Mouse (Mus musculus): ENCODE data around the gene Ankfy1.
"Not testable (repeated sequence)": the region's sequence is repeated elsewhere in the genome, so short reads cannot be mapped to it uniquely, and the experiment has no call there.

The Ankfy1 gene

GRCm38 (mm10) chr11:72689551-72690510, at the start of gene Ankfy1:
Ankfy1 (plus strand) TSS chr11:72690006.
- in situ Hi-C loops (cut with MboI; ENCODE audit: unreplicated experiment in 2 of 2), result no loop called here

GRCm38 (mm10) chr11:72642730-72643129, 47.1 kb upstream of the Ankfy1 start:
- in situ Hi-C loops (cut with MboI; ENCODE audit: unreplicated experiment in 2 of 2), result loop anchor here in 1 of 2 experiments (5.0 kb wide), 1 partner anchor 60 kb away; no protein-coding TSS in a partner anchor

GRCm38 (mm10) chr11:72645386-72645785, 44.4 kb upstream of the Ankfy1 start:
- in situ Hi-C loops (cut with MboI; ENCODE audit: unreplicated experiment in 2 of 2), result loop anchor here in 1 of 2 experiments (5.0 kb wide), 1 partner anchor 33 kb away; no protein-coding TSS in a partner anchor

- in situ Hi-C loops (cut with MboI; ENCODE audit: unreplicated experiment in 2 of 2), result no loop called here
Measured at GRCm38 (mm10) chr11:72650347-72650746, 39.5 kb upstream of the Ankfy1 start.

GRCm38 (mm10) chr11:72659918-72660317, 29.9 kb upstream of the Ankfy1 start:
- in situ Hi-C loops (cut with MboI; ENCODE audit: unreplicated experiment in 2 of 2), result loop anchor here (5.0 to 10.0 kb wide), 3 partner anchors 62 to 85 kb away; no protein-coding TSS in a partner anchor

- in situ Hi-C loops (cut with MboI; ENCODE audit: unreplicated experiment in 2 of 2), result loop anchor here (5.0 to 10.0 kb wide), 3 partner anchors 62 to 86 kb away; no protein-coding TSS in a partner anchor
Measured at GRCm38 (mm10) chr11:72660359-72660758, 29.4 kb upstream of the Ankfy1 start.

GRCm38 (mm10) chr11:72664641-72665040, 25.2 kb upstream of the Ankfy1 start:
- in situ Hi-C loops (cut with MboI; ENCODE audit: unreplicated experiment in 2 of 2), result loop anchor here (5.0 to 10.0 kb wide), 3 partner anchors 58 to 90 kb away; no protein-coding TSS in a partner anchor

- in situ Hi-C loops (cut with MboI; ENCODE audit: unreplicated experiment in 2 of 2), result no loop called here
Measured at GRCm38 (mm10) chr11:72670634-72671033, 19.2 kb upstream of the Ankfy1 start.

- in situ Hi-C loops (cut with MboI; ENCODE audit: unreplicated experiment in 2 of 2), result no loop called here
Measured at GRCm38 (mm10) chr11:72671294-72671988, 18.4 kb upstream of the Ankfy1 start.

- in situ Hi-C loops (cut with MboI; ENCODE audit: unreplicated experiment in 2 of 2), result no loop called here
Measured at GRCm38 (mm10) chr11:72672438-72672837, 17.4 kb upstream of the Ankfy1 start.

- in situ Hi-C loops (cut with MboI; ENCODE audit: unreplicated experiment in 2 of 2), result no loop called here
Measured at GRCm38 (mm10) chr11:72675280-72675679, 14.5 kb upstream of the Ankfy1 start.

- in situ Hi-C loops (cut with MboI; ENCODE audit: unreplicated experiment in 2 of 2), result no loop called here
Measured at GRCm38 (mm10) chr11:72680726-72681125, 9.1 kb upstream of the Ankfy1 start.

GRCm38 (mm10) chr11:72683402-72683801, 6.4 kb upstream of the Ankfy1 start:
- in situ Hi-C loops (cut with MboI; ENCODE audit: unreplicated experiment in 2 of 2), result no loop called here

GRCm38 (mm10) chr11:72686697-72687096, 3.1 kb upstream of the Ankfy1 start:
- in situ Hi-C loops (cut with MboI; ENCODE audit: unreplicated experiment in 2 of 2), result no loop called here

GRCm38 (mm10) chr11:72688242-72688641, 1.6 kb upstream of the Ankfy1 start:
- in situ Hi-C loops (cut with MboI; ENCODE audit: unreplicated experiment in 2 of 2), result no loop called here

- in situ Hi-C loops (cut with MboI; ENCODE audit: unreplicated experiment in 2 of 2), result no loop called here
Measured at GRCm38 (mm10) chr11:72689115-72689514, 691 bp upstream of the Ankfy1 start.

GRCm38 (mm10) chr11:72692353-72692752, 2.5 kb downstream of the Ankfy1 start:
- in situ Hi-C loops (cut with MboI; ENCODE audit: unreplicated experiment in 2 of 2), result no loop called here

- in situ Hi-C loops (cut with MboI; ENCODE audit: unreplicated experiment in 2 of 2), result no loop called here
Measured at GRCm38 (mm10) chr11:72695025-72695424, 5.2 kb downstream of the Ankfy1 start.

- in situ Hi-C loops (cut with MboI; ENCODE audit: unreplicated experiment in 2 of 2), result no loop called here
Measured at GRCm38 (mm10) chr11:72696368-72696971, 6.7 kb downstream of the Ankfy1 start.

GRCm38 (mm10) chr11:72697323-72697722, 7.5 kb downstream of the Ankfy1 start:
- in situ Hi-C loops (cut with MboI; ENCODE audit: unreplicated experiment in 2 of 2), result no loop called here

- in situ Hi-C loops (cut with MboI; ENCODE audit: unreplicated experiment in 2 of 2), result not testable (repeated sequence)
Measured at GRCm38 (mm10) chr11:72705111-72705510, 15.3 kb downstream of the Ankfy1 start.

Data from v-Abl transformed pro-B cells (cell line).